Mouse (Mus musculus) cerebellum, adult 2 months (tissue): ENCODE data around the gene Il18. TPM values are rescaled to one million over a fixed set of nuclear protein-coding genes. Genes with fewer than 3 reads are reported as not detected.

Experiments
- DNase-seq, 2 experiments: peaks; one replicate each; pipeline ENCODE4 v3.0.0; 2021
- H3K27ac ChIP-seq: fragments of 200-500 bp; 2 replicates; pipeline ENCODE4 v1.5.1; 2012; ENCODE audit warnings: low read length, control low read depth, inconsistent platforms; ENCODE audit not compliant: insufficient read depth
- H3K27me3 ChIP-seq: fragments of 200-500 bp; 2 replicates; pipeline ENCODE4 v1.6.1; 2012; ENCODE audit warnings: inconsistent platforms, mild to moderate bottlenecking, low read length, moderate library complexity; ENCODE audit not compliant: control insufficient read depth, insufficient read depth
- H3K4me1 ChIP-seq: fragments of 200-500 bp; 2 replicates; pipeline ENCODE4 v1.6.1; 2011; ENCODE audit warnings: low read length; ENCODE audit not compliant: control insufficient read depth, insufficient read depth
- H3K4me3 ChIP-seq: fragments of 200-500 bp; replicated peaks from 2 replicates; pipeline ENCODE3; 2011; ENCODE audit warnings: mild to moderate bottlenecking, low read depth, low read length, control low read depth; ENCODE audit not compliant: insufficient read depth
- CTCF ChIP-seq: fragments of 200-500 bp; IDR thresholded peaks from 2 replicates; pipeline ENCODE4 v1.5.1; 2011; ENCODE audit warnings: low read depth, mild to moderate bottlenecking, control low read depth, low read length, moderate library complexity, borderline replicate concordance; ENCODE audit not compliant: insufficient read depth
- POLR2A ChIP-seq: fragments of 200-500 bp; IDR thresholded peaks from 2 replicates; pipeline ENCODE4 v1.6.1; 2011; ENCODE audit warnings: low read length, control low read depth, borderline replicate concordance; ENCODE audit not compliant: insufficient read depth
- WGBS: fragments of 180-500 bp; shearing (Covaris S2); methylation state at CpG from one replicate; pipeline ENCODE4 v1.1.7; 2018; 5-methylcytosine and 5-hydroxymethylcytosine counted together
- polyA plus RNA-seq: library from polyadenylated mRNA; depleted of rRNA; stranded (reverse); fragments of >200 nt; gene quantifications from 2 replicates; pipeline ENCODE4 v1.2.3, GENCODE M21; 2012

Gene Il18
- polyA plus RNA-seq, 1 experiment, result 32.9 TPM

DNA sequence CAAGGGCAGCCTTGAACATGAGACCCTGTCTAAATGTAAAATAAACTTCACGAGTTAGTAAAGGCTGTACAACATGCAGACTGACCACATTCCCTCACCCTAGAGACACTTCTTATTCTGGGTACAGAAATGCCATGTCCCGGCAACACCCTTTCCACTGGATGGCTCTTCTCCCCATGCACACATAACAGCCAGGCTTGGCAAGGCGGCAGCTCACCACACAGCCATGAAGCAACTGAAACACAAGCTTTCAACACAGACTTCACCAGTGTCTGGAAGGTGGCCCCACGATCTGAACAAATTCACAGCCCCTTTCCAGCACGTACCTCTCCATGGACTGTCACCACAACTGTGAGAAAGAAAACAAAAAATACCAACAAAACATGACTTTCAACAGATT is 29.7 kb upstream of the Il18 start:
- TF ChIP-seq CTCF, result no peak
- no peak for TF ChIP-seq POLR2A
- no peak overlapping the region for H3K4me3 ChIP-seq
- H3K27me3 ChIP-seq, result no peaks in the 10 kb centered on the region
- WGBS, result 90% methylated on average over 5 of the region's 5 CpGs
- no peak for DNase-seq
- no peak overlapping the region for H3K27ac ChIP-seq
- H3K4me1 ChIP-seq, result no peaks in the 10 kb centered on the region

DNA sequence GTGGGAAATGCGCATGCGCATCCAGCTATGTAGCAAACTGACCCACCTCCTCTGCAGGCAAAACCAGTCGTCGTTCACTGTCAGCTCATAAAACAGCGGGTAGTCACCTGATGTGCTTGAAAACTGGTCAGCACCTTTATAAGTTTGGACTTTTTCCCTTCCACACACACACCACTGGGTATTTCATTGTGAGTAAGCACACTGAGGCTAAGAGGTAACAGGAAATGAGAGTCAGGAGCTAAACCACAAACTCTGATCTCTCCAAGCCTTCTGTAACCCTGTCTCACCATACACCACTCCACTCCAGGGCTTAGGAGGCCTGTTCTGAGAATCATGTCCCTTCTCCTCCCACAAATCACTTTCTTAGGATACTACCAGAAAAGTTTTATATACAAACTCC is 29.0 kb upstream of the Il18 start:
- Histone ChIP-seq H3K27me3 (no peaks in the 10 kb centered on the region), H3K4me3 (no peak overlapping the region), H3K27ac (no peak overlapping the region), H3K4me1 (no peaks in the 10 kb centered on the region)
- 89% methylated on average over 5 of the region's 5 CpGs for WGBS
- DNase-seq, result no peak
- TF ChIP-seq CTCF (no peak), POLR2A (no peak)

DNA sequence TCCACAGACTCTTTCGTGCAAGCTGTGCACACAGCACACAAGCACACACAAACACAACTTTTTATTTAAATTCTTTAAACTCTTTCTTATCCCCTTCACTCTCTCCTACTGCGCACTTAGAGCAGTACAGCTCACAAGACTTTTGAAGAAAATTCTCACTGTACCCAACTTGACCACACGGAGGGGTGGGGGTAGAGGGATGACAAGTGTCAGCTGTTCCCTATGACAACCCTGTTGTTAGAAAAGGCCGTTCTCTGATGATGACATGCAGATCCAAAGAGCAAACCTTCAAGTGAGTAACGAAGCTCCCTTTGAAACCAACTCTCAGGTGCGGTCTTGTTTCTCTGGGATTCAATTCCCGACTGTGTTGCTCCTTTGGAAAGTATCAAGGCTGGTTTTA is 26.8 kb upstream of the Il18 start:
- Histone ChIP-seq H3K4me1 (no peaks in the 10 kb centered on the region), H3K4me3 (peak overlapping the region; percentile 92), H3K27me3 (no peaks in the 10 kb centered on the region), H3K27ac (no peak overlapping the region)
- 38% methylated on average over 7 of the region's 7 CpGs for WGBS
- no peak for TF ChIP-seq POLR2A
- no peak for TF ChIP-seq CTCF
- DNase-seq, result no peak

DNA sequence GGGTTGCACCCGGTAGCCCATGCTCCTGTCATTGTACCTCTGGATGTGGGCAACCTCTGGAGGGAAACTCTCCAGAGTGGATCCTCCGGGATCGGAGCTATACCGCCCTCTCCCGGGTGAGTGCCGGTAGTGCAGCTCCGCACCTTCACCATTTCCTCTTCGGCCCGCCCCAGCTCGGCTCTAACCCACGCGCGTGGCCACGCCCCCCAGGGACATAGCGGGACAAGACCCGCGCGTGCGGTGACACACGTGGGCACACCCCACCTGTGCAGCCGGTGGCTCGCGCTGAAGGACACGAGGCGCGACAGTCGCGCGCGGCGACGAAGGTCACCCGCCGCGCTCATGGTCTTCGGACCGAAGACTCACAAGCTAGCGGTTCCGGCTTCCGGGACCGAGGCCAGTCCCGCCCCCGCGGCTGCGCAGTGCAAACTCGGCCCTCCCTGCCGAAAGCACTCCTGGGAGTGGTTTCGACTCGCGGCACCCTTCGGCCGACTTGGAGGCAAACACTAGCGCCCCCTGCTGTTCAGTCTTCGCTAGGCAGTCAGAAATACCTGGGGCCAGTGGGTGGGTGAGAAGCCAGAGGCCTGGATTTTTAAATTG is 26.2 kb upstream of the Il18 start, which contains the start of gene Pts:
TSS of gene Pts (minus strand) at position 432 of the 600 bp plus-strand sequence.
- H3K27ac ChIP-seq, result peak within 1 kb of the TSS; percentile 63; the same call in 1 of the 2 replicates
- TF ChIP-seq POLR2A, result peak; percentile 84
- peak; percentile 89 for TF ChIP-seq CTCF
- H3K4me3 ChIP-seq, result peak within 1 kb of the TSS; percentile 92
- no peaks in the 10 kb centered on the region for H3K4me1 ChIP-seq
- WGBS, result under 1% methylated on average over 54 of the region's 54 CpGs
- peak; percentile 97 for DNase-seq
- no peaks in the 10 kb centered on the region for H3K27me3 ChIP-seq

DNA sequence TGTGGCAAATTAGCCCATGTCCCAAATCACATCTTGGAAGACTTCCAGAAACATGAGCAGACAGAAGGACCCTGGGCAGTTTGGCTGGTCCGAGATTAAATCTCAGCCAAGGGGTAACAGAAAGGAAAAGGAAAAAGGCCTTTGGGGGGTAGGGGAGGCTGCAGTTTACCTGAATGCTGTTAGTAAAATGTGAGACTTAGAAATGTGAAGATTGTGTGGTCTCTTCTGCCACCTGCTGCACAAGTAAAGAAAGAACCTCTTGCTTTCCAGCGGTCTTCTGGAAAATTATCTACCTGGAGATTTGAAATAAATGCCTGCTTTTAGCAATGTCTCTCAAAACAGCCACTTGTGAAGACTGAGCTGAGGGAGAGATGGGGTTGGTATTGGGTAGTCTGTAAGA is 23.7 kb upstream of the Il18 start:
- 17% methylated on average over 2 of the region's 2 CpGs for WGBS
- H3K4me3 ChIP-seq, result no peak overlapping the region
- no peaks in the 10 kb centered on the region for H3K4me1 ChIP-seq
- H3K27me3 ChIP-seq, result no peaks in the 10 kb centered on the region
- 0 out of 2 replicates have a peak, but pooled peaks have one; percentile 10 for TF ChIP-seq CTCF
- no peak for TF ChIP-seq POLR2A
- no peak overlapping the region for H3K27ac ChIP-seq
- no peak for DNase-seq

DNA sequence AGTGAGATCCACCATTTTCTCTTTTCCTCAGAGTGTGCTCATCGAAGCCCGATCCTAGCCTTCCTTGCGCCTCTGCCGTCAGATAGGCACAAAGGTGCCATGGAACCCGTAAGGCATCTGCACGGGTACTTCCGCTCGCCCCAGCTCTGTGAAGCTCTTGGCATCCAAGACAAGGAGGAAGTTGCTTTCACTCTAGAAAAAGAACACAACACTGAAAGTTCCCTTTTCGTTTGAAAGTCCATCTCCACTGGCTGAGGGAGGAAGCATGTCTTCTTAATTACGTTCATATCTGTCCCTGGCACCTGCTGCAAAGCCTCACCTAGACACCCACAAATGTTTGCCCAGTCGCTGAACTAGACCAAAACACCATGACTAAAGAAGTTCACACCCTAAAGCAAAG is 21.3 kb upstream of the Il18 start:
- H3K27me3 ChIP-seq, result no peaks in the 10 kb centered on the region
- no peaks in the 10 kb centered on the region for H3K4me1 ChIP-seq
- H3K27ac ChIP-seq, result no peak overlapping the region
- TF ChIP-seq POLR2A, result no peak
- TF ChIP-seq CTCF, result no peak
- DNase-seq, result no peak
- 75% methylated on average over 11 of the region's 11 CpGs for WGBS
- no peak overlapping the region for H3K4me3 ChIP-seq

DNA sequence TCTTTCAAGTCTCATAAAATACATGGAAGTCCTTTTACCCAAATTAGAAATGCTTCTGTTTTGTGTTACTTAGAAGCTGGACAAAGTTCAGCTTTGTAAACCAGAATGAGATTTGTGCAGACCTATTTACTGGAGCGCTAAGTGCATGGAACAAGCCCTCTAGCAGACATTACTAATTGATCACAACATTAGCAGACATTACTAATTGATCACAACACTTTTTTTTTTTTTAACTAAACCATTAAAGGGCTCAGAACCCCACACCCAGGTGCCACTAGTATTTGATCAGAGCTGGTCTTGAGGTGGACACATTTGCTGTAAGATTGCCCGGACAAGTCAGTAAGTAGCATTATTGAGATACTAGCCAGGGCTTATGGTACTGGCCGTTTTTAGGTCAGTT is 20.8 kb upstream of the Il18 start:
- 73% methylated on average over 3 of the region's 3 CpGs for WGBS
- H3K4me1 ChIP-seq, result no peaks in the 10 kb centered on the region
- no peak for TF ChIP-seq POLR2A
- TF ChIP-seq CTCF, result no peak
- H3K27me3 ChIP-seq, result no peaks in the 10 kb centered on the region
- H3K4me3 ChIP-seq, result no peak overlapping the region
- no peak overlapping the region for H3K27ac ChIP-seq
- DNase-seq, result no peak

DNA sequence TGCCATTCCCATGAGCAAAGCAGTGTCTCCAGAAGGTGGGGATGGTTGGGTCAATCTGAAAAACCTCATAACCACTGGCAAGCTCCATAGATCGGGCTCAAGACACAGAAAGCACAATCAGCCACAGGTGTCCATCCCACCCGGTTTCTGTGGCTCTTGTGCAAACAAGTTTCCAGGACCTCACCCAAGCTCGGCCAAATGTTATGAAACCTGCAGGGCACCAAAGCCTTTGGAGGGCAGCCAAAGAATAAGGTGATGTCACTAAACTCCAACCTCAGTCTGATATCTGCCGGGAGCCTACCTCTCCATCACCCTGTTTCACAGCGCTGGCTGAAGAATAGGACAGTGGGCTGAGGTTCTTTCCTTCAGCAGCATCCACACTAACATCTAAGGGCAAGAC is 18.7 kb upstream of the Il18 start:
- peak in 1 of 2 experiments; percentile 22 for DNase-seq
- H3K4me1 ChIP-seq, result no peaks in the 10 kb centered on the region
- TF ChIP-seq POLR2A (no peak), CTCF (no peak)
- H3K4me3 ChIP-seq, result no peak overlapping the region
- 50% methylated on average over 5 of the region's 5 CpGs for WGBS
- no peak overlapping the region for H3K27ac ChIP-seq
- H3K27me3 ChIP-seq, result no peaks in the 10 kb centered on the region
